Mouse (Mus musculus) erythroblast, embryonic 14.5 days (primary cell): Measurements from ENCODE around the gene 4930455H04Rik. TPM values are rescaled to one million over a fixed set of nuclear protein-coding genes. Genes with fewer than 3 reads are reported as not detected.

Source experiments
- H3K27me3 ChIP-seq: 2 replicates; pipeline ENCODE4 v1.6.1; 2012; ENCODE audit warnings: inconsistent platforms; ENCODE audit not compliant: control insufficient read depth
- H3K36me3 ChIP-seq: 2 replicates; pipeline ENCODE4 v1.6.1; 2012; ENCODE audit warnings: mild to moderate bottlenecking, inconsistent platforms; ENCODE audit not compliant: control insufficient read depth
- H3K4me1 ChIP-seq: 2 replicates; pipeline ENCODE4 v1.6.1; 2012; ENCODE audit warnings: inconsistent platforms; ENCODE audit not compliant: control insufficient read depth
- H3K4me3 ChIP-seq: replicated peaks from 2 replicates; pipeline ENCODE3; 2012; ENCODE audit warnings: moderate library complexity, mild to moderate bottlenecking, inconsistent platforms
- H3K9me3 ChIP-seq: 2 replicates; pipeline ENCODE4 v1.6.1; 2012; ENCODE audit warnings: low read length, inconsistent platforms, mixed read lengths; ENCODE audit not compliant: control insufficient read depth
- GATA1 ChIP-seq: IDR thresholded peaks from 2 replicates; pipeline ENCODE4 v1.6.1; 2012; ENCODE audit warnings: low read length, inconsistent platforms, mixed read lengths
- TAL1 ChIP-seq: IDR thresholded peaks from 3 replicates; pipeline ENCODE4 v1.6.1; 2012; ENCODE audit warnings: low read length, inconsistent platforms, mixed read lengths
- polyA plus RNA-seq: library from polyadenylated mRNA; stranded (reverse); fragments of >175 nt; gene quantifications from 2 replicates; pipeline ENCODE4 v1.2.3, GENCODE M21; 2012

Gene 4930455H04Rik
- polyA plus RNA-seq, 1 experiment, result not detected

DNA sequence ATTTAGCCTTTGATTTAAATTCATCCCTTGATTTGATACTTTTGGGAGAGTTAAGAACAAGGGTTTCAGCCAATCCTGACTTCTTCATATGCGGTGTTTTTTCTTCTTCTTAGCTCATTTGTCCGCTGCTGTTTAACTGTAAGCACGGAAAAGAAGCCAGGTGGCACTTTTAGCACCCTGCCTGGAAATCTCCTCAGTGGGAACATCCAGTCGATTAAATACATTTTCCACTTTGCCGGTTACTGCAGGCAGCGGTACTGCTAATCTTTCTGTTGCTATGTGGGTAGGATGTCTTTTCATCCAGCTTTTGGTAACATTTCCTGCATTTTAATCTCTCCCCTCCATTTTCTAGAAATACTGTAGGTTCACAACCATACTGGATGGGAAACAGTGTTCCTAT, 39.3 kb downstream of the 4930455H04Rik start:
- Histone ChIP-seq H3K4me1 (no peaks in the 10 kb centered on the region), H3K36me3 (no peaks in the 10 kb centered on the region), H3K4me3 (no peak overlapping the region), H3K27me3 (no peaks in the 10 kb centered on the region), H3K9me3 (no peaks in the 10 kb centered on the region)
- TF ChIP-seq GATA1 (no peak), TAL1 (no peak)

DNA sequence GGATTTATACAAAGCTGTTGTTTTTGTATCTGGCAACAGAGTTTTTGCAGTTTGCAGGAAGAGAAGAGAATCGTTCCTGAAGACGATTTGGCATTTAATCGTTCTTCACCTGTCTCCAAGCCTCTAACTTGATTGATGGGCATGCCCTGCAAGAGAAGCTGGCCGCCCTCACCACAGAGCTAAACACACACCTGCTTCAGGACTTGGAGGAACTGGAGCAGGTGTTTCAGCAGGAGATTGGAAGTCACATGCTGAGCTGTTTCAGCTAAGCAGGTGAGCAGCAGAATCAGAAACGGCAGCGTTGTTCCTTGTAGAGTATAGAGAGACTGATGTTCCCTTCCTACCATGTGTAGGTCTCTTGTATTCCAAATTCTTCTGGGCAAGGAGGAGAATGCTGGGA, 42.1 kb downstream of the 4930455H04Rik start:
- TF ChIP-seq GATA1, result no peak
- no peak for TF ChIP-seq TAL1
- Histone ChIP-seq H3K4me1 (no peaks in the 10 kb centered on the region), H3K4me3 (no peak overlapping the region), H3K27me3 (no peaks in the 10 kb centered on the region), H3K36me3 (no peaks in the 10 kb centered on the region), H3K9me3 (no peaks in the 10 kb centered on the region)

DNA sequence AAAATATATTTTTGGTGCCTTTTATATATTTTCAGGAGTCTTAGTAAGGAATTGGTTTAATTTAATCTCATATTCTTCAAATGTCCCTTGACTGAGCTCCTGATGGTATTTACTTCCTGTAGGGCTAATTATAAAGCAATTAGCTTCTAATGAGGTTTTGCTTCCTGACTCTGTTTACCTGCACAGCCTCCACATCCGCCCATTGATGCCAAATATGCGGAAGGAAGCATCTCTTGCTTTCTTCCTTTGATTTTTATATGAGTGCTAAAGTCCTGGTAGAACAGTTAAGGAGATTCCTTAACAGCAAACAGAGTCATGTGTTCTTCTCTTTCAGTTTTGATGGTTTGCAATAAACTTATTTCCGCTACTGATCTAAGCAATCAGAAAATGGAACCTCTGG, 52.3 kb downstream of the 4930455H04Rik start:
- H3K27me3 ChIP-seq, result no peaks in the 10 kb centered on the region
- TF ChIP-seq GATA1 (no peak), TAL1 (no peak)
- no peaks in the 10 kb centered on the region for H3K9me3 ChIP-seq
- no peaks in the 10 kb centered on the region for H3K4me1 ChIP-seq
- H3K4me3 ChIP-seq, result no peak overlapping the region
- H3K36me3 ChIP-seq, result no peaks in the 10 kb centered on the region

DNA sequence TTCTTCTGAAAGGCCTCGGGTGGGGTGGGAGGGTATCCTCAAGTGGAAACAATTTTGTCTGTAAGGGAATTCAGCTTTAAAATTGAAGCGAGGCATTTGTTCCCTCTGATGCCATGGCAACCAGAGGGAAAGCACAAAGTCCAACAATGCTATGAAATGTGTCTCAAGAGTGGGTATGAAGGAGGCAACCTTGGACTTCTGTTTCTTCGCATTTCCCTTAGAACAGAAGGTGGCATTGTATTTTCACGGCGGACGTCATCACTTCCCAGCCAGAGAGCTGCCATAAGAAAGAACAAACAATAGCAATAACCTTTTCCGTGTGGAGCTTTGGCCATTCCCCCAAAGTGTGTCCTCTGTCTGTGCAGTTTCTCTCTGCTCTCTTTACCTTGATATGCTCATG, 53.8 kb downstream of the 4930455H04Rik start:
- TF ChIP-seq TAL1 (no peak), GATA1 (no peak)
- no peaks in the 10 kb centered on the region for H3K36me3 ChIP-seq
- no peak overlapping the region for H3K4me3 ChIP-seq
- H3K9me3 ChIP-seq, result no peaks in the 10 kb centered on the region
- H3K4me1 ChIP-seq, result no peaks in the 10 kb centered on the region
- H3K27me3 ChIP-seq, result no peaks in the 10 kb centered on the region

DNA sequence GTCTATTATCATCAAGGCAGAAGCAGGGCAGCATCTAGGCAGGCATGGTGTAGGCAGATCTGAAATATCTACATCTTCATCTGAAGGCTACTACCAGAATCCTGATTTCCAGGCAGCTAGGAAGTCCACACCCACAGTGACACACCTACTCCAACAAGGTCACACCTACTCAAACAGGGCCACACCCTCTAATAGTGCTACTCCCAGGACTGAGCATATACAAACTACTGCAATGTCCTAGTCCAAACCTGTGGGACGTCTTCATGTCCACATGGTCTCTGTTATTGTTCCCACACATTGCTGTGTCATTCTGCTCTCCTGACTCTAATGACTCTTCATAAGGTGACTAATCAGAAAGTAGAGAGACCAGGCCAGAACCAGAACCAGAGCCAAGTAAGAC, 56.0 kb downstream of the 4930455H04Rik start:
- TF ChIP-seq GATA1 (no peak), TAL1 (no peak)

DNA sequence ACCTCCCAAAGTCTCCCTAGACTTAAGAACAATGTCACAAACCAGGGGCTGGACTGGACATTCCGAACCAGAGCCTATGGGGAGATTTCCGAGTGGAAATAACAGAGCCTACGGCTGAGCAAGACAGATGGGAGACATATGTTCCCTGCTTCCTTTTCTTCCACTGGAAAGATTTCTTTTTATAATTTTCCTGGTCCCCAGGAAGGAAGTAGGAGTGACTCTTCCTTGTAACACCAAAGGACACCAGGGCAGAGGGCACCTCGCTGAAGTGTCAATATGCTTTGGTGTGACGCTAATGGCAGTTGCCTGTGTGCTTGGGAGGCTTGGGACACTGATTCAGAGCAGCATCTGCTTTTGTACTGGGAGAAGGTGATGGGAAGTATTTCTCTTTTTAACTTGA, 56.5 kb downstream of the 4930455H04Rik start:
- Histone ChIP-seq H3K4me1 (no peaks in the 10 kb centered on the region), H3K36me3 (no peaks in the 10 kb centered on the region), H3K4me3 (no peak overlapping the region), H3K9me3 (no peaks in the 10 kb centered on the region), H3K27me3 (no peaks in the 10 kb centered on the region)
- TF ChIP-seq GATA1 (no peak), TAL1 (no peak)

More for the DNA sequence above, 56.0 kb downstream of the 4930455H04Rik start:
- Histone ChIP-seq H3K4me3 (no peak overlapping the region), H3K4me1 (no peaks in the 10 kb centered on the region), H3K27me3 (no peaks in the 10 kb centered on the region), H3K36me3 (no peaks in the 10 kb centered on the region), H3K9me3 (no peaks in the 10 kb centered on the region)

DNA sequence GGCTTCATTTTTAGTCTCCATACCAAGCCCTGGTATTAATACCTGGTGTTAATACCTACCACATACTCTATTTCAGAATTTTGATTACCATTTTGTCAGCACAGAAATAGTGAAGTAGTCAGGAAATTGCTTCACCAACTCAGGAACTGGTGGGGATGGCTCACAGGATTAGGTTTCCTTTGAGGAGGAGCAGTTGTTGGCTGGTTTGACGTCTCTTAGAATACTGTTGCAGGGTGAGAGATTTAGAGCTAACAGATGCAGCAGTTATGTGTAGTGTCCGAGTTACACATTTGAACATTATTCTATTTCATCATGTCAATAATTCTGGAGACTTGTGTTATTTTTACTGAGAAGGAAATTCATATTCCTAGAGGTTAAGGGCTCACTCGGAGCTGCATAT, 57.4 kb downstream of the 4930455H04Rik start:
- no peaks in the 10 kb centered on the region for H3K4me1 ChIP-seq
- H3K27me3 ChIP-seq, result no peaks in the 10 kb centered on the region
- TF ChIP-seq GATA1 (no peak), TAL1 (no peak)
- no peak overlapping the region for H3K4me3 ChIP-seq
- H3K9me3 ChIP-seq, result no peaks in the 10 kb centered on the region
- H3K36me3 ChIP-seq, result no peaks in the 10 kb centered on the region

Other genes with a start within 250 kb of the 4930455H04Rik start
- gene Agl, start 160.1 kb upstream of the 4930455H04Rik start, polyA plus RNA-seq, result not detected in 2 replicates
- 0.92 and 1.8 TPM in 2 replicates for gene Frrs1, start 108.8 kb upstream of the 4930455H04Rik start, polyA plus RNA-seq
- 0.01 TPM in 1 of 2 replicates, not detected in the other for gene Palmd, start 720 bp downstream of the 4930455H04Rik start, polyA plus RNA-seq